Mouse (Mus musculus): ENCODE results near the gene Fuca1. TPM values are rescaled to one million over a fixed set of nuclear protein-coding genes. Genes with fewer than 3 reads are reported as not detected.
A peak's percentile ranks its signal among the peaks of the same experiment; 100 is the strongest.

The Fuca1 gene
- total and polyA plus RNA-seq, 3 experiments = 25.3 to 34.6 (median 30.4) TPM

GRCm38 (mm10) chr4:135874564-135875535 is 45.7 kb upstream of the Fuca1 start:
- Histone ChIP-seq H3K36me3 (ENCODE audit: control insufficient read depth, insufficient read depth, low read length) (peaks cover 37% of the 10 kb centered on the region), H3K4me1 (ENCODE audit: control insufficient read depth, insufficient read depth, low read length) (peaks cover 22% of the 10 kb centered on the region), H3K4me3 (no peak overlapping the region; the same call in 1 of the 2 replicates), H3K27ac (peak overlapping the region; percentile 100), H3K9ac (ENCODE audit: low read depth, low read length) (peak overlapping the region; percentile 4; the same call in 1 of the 2 replicates), H3K27me3 (ENCODE audit: control insufficient read depth, insufficient read depth, low read length) (no peaks in the 10 kb centered on the region), H3K79me2 (replicated peaks; ENCODE audit: control insufficient read depth, insufficient read depth, low read length) (no peaks in the 10 kb centered on the region)
- no peak for DNase-seq
- TF ChIP-seq EP300 (IDR thresholded peaks at IDR 0.05; ENCODE audit: insufficient read depth, low read depth, low read length) = no peak
- WGBS = 67% methylated on average over 10 of the region's 10 CpGs
- intact Hi-C loops (cut with DNase I) = loop anchor here (5.0 kb wide), 3 partner anchors 38 to 168 kb away; no protein-coding TSS in a partner anchor

DNA sequence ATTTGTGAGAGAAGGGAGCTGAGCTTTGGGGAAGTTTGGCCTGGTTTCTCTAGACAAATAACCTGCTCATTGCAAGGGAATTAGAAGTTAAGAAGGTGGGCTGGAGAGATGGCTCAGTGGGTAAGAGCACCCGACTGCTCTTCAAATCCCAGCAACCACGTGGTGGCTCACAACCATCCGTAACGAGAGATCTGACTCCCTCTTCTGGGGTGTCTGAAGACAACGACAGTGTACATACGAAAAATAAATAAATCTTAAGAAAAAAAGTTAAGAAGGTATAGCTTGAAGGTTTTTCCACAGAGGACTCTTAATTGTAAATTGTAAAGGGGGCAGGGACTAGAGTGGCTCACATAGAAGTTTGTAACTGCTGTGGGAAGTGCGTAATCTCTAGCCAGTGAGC is 45.0 kb upstream of the Fuca1 start:
- intact Hi-C loops (cut with DNase I) = loop anchor here (5.0 kb wide), 2 partner anchors 58 to 168 kb away; no protein-coding TSS in a partner anchor
- DNase-seq = peak in 1 of 2 experiments; percentile 30
- Histone ChIP-seq H3K79me2 (replicated peaks; ENCODE audit: control insufficient read depth, insufficient read depth, low read length) (no peaks in the 10 kb centered on the region), H3K4me3 (no peak overlapping the region; the same call in 1 of the 2 replicates), H3K27me3 (ENCODE audit: control insufficient read depth, insufficient read depth, low read length) (no peaks in the 10 kb centered on the region), H3K4me1 (ENCODE audit: control insufficient read depth, insufficient read depth, low read length) (peaks cover 22% of the 10 kb centered on the region), H3K9ac (ENCODE audit: low read depth, low read length) (peak overlapping the region; percentile 60), H3K27ac (peak overlapping the region; percentile 100), H3K36me3 (ENCODE audit: control insufficient read depth, insufficient read depth, low read length) (peaks cover 34% of the 10 kb centered on the region)
- no peak for TF ChIP-seq POLR2A (IDR thresholded peaks at IDR 0.05; ENCODE audit: insufficient read depth, low read depth, low read length)
- no peak for TF ChIP-seq CTCF (IDR thresholded peaks at IDR 0.05)
- TF ChIP-seq EP300 (IDR thresholded peaks at IDR 0.05; ENCODE audit: insufficient read depth, low read depth, low read length) = no peak
- WGBS = 36% methylated on average over 7 of the region's 7 CpGs

- TF ChIP-seq EP300 (IDR thresholded peaks at IDR 0.05; ENCODE audit: insufficient read depth, low read depth, low read length) (no peak), CTCF (IDR thresholded peaks at IDR 0.05) (no peak), POLR2A (IDR thresholded peaks at IDR 0.05; ENCODE audit: insufficient read depth, low read depth, low read length) (peak; percentile 12; the same call in 1 of the 2 replicates)
- 5% methylated on average over 9 of the region's 9 CpGs for WGBS
- H3K27ac ChIP-seq = peak overlapping the region; percentile 100
- intact Hi-C loops (cut with DNase I) = loop anchor here (5.0 kb wide), 2 partner anchors 59 to 169 kb away; no protein-coding TSS in a partner anchor
- peak; percentile 69 to 77 for DNase-seq
- H3K36me3 ChIP-seq (ENCODE audit: control insufficient read depth, insufficient read depth, low read length) = peaks cover 29% of the 10 kb centered on the region
- H3K4me3 ChIP-seq = peak overlapping the region; percentile 15
- no peaks in the 10 kb centered on the region for H3K79me2 ChIP-seq (replicated peaks; ENCODE audit: control insufficient read depth, insufficient read depth, low read length)
- no peaks in the 10 kb centered on the region for H3K27me3 ChIP-seq (ENCODE audit: control insufficient read depth, insufficient read depth, low read length)
- peak overlapping the region; percentile 60 for H3K9ac ChIP-seq (ENCODE audit: low read depth, low read length)
- peaks cover 18% of the 10 kb centered on the region for H3K4me1 ChIP-seq (ENCODE audit: control insufficient read depth, insufficient read depth, low read length)
Observed at GRCm38 (mm10) chr4:135875991-135876582, 44.4 kb upstream of the Fuca1 start.

DNA sequence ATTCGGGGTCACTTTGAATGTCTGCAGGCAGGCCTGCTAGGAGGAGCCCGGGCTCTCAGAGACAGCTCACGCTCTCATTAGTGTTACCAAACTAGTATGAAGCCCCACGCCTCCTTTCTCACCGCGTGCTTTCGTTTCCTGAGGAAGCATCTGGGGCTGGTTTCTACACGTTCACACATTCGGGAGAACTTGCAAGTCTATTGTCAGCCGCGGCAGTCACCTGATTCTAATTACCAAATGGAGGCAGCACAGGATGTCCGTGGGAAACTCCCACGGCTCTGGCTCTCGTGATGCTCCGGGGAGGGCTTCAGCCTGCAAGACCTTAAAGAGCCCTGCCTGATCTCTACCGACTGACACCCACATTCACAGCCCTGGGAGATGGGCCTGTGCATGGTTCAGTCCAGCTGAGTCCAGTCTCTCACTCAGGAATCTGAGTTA is 43.9 kb upstream of the Fuca1 start:
- TF ChIP-seq EP300 (IDR thresholded peaks at IDR 0.05; ENCODE audit: insufficient read depth, low read depth, low read length) (peak; percentile 99), POLR2A (IDR thresholded peaks at IDR 0.05; ENCODE audit: insufficient read depth, low read depth, low read length) (peak; percentile 73), CTCF (IDR thresholded peaks at IDR 0.05) (no peak)
- intact Hi-C loops (cut with DNase I) = loop anchor here (1.0 to 5.0 kb wide), 3 partner anchors 59 to 169 kb away; no protein-coding TSS in a partner anchor
- H3K9ac ChIP-seq (ENCODE audit: low read depth, low read length) = peak overlapping the region; percentile 60
- peaks cover 26% of the 10 kb centered on the region for H3K36me3 ChIP-seq (ENCODE audit: control insufficient read depth, insufficient read depth, low read length)
- no peaks in the 10 kb centered on the region for H3K27me3 ChIP-seq (ENCODE audit: control insufficient read depth, insufficient read depth, low read length)
- under 1% methylated on average over 16 of the region's 16 CpGs for WGBS
- H3K27ac ChIP-seq = peak overlapping the region; percentile 100
- H3K79me2 ChIP-seq (replicated peaks; ENCODE audit: control insufficient read depth, insufficient read depth, low read length) = no peaks in the 10 kb centered on the region
- H3K4me1 ChIP-seq (ENCODE audit: control insufficient read depth, insufficient read depth, low read length) = peaks cover 18% of the 10 kb centered on the region
- peak overlapping the region; percentile 15 for H3K4me3 ChIP-seq
- DNase-seq = peak; percentile 86 to 91

- Histone ChIP-seq H3K79me2 (replicated peaks; ENCODE audit: control insufficient read depth, insufficient read depth, low read length) (no peaks in the 10 kb centered on the region), H3K9ac (ENCODE audit: low read depth, low read length) (no peak overlapping the region), H3K4me3 (no peak overlapping the region), H3K27me3 (ENCODE audit: control insufficient read depth, insufficient read depth, low read length) (no peaks in the 10 kb centered on the region), H3K36me3 (ENCODE audit: control insufficient read depth, insufficient read depth, low read length) (peaks cover 15% of the 10 kb centered on the region), H3K27ac (no peak overlapping the region; the same call in 1 of the 2 replicates), H3K4me1 (ENCODE audit: control insufficient read depth, insufficient read depth, low read length) (peaks cover 17% of the 10 kb centered on the region)
- TF ChIP-seq CTCF (IDR thresholded peaks at IDR 0.05) (peak; percentile 70), POLR2A (IDR thresholded peaks at IDR 0.05; ENCODE audit: insufficient read depth, low read depth, low read length) (no peak)
- peak in 1 of 2 experiments; percentile 41 for DNase-seq
- intact Hi-C loops (cut with DNase I) = loop anchor here (1.0 to 5.0 kb wide), 3 partner anchors 60 to 170 kb away; no protein-coding TSS in a partner anchor
- WGBS = 35% methylated on average over 2 of the region's 2 CpGs
Observed at GRCm38 (mm10) chr4:135877742-135878141, 42.8 kb upstream of the Fuca1 start.
